Mouse (Mus musculus) ES-Bruce4 (cell line): ENCODE measurements at regions not wholly inside any gene's neighbourhood (a gene's known extent, or its start where the extent isn't known, plus 50 kb on each side); places are given as distances from the start of the nearest gene placed in this dataset.

Source experiments
- H3K27ac ChIP-seq: 2 replicates; pipeline ENCODE4 v1.5.1; 2012; ENCODE audit warnings: low read length, inconsistent platforms; ENCODE audit not compliant: insufficient read depth
- H3K27me3 ChIP-seq: 2 replicates; pipeline ENCODE4 v1.6.1; 2012; ENCODE audit warnings: mild to moderate bottlenecking, low read length, inconsistent platforms; ENCODE audit not compliant: control insufficient read depth, poor library complexity, insufficient read depth, severe bottlenecking
- H3K36me3 ChIP-seq: 2 replicates; pipeline ENCODE4 v1.6.1; 2012; ENCODE audit warnings: inconsistent platforms, mild to moderate bottlenecking, low read length, moderate library complexity; ENCODE audit not compliant: control insufficient read depth, poor library complexity, insufficient read depth, severe bottlenecking
- H3K4me1 ChIP-seq: one replicate; pipeline ENCODE4 v1.8.1; 2011; ENCODE audit warnings: low read length; ENCODE audit not compliant: control insufficient read depth, insufficient read depth
- H3K4me3 ChIP-seq: 2 replicates; pipeline ENCODE4 v1.5.1; 2011; ENCODE audit warnings: low read depth, mild to moderate bottlenecking, low read length
- H3K9ac ChIP-seq: 2 replicates; pipeline ENCODE4 v1.6.1; 2012; ENCODE audit warnings: low read depth, mild to moderate bottlenecking, inconsistent platforms; ENCODE audit not compliant: poor library complexity, severe bottlenecking
- H3K9me3 ChIP-seq: replicated peaks from 2 replicates; pipeline ENCODE4 v1.6.1; 2012; ENCODE audit warnings: mild to moderate bottlenecking, low read length, inconsistent platforms; ENCODE audit not compliant: control insufficient read depth, poor library complexity, insufficient read depth, severe bottlenecking
- CTCF ChIP-seq: IDR thresholded peaks from one replicate; pipeline ENCODE4 v1.8.1; 2011; ENCODE audit warnings: low read depth, low read length
- EP300 ChIP-seq: IDR thresholded peaks from 2 replicates; pipeline ENCODE4 v1.6.1; 2011; ENCODE audit warnings: low read depth, low read length; ENCODE audit not compliant: insufficient read depth
- POLR2A ChIP-seq: IDR thresholded peaks from one replicate; pipeline ENCODE4 v1.8.1; 2011; ENCODE audit warnings: low read length; ENCODE audit not compliant: insufficient read depth

- no peak overlapping the region for H3K27ac ChIP-seq
- no peak for TF ChIP-seq CTCF
- no peak for TF ChIP-seq POLR2A
- no peak for TF ChIP-seq EP300
- H3K9me3 ChIP-seq, result no peaks in the 10 kb centered on the region
- no peak overlapping the region for H3K9ac ChIP-seq
- H3K4me1 ChIP-seq, result no peaks in the 10 kb centered on the region
- H3K36me3 ChIP-seq, result no peaks in the 10 kb centered on the region
- no peak overlapping the region for H3K4me3 ChIP-seq
- no peaks in the 10 kb centered on the region; the same call in 1 of the 2 replicates for H3K27me3 ChIP-seq
Observed at GRCm38 (mm10) chr14:28781660-28782059, 236.3 kb upstream of the Lrtm1 start.

GRCm38 (mm10) chr14:28784106-28784633 is 233.8 kb upstream of the Lrtm1 start:
- TF ChIP-seq EP300 (no peak), POLR2A (no peak), CTCF (no peak)
- no peak overlapping the region for H3K4me3 ChIP-seq
- no peaks in the 10 kb centered on the region for H3K4me1 ChIP-seq
- no peaks in the 10 kb centered on the region for H3K36me3 ChIP-seq
- no peaks in the 10 kb centered on the region for H3K9me3 ChIP-seq
- no peak overlapping the region for H3K27ac ChIP-seq
- H3K27me3 ChIP-seq, result no peaks in the 10 kb centered on the region
- no peak overlapping the region for H3K9ac ChIP-seq

GRCm38 (mm10) chr14:28798290-28798689 is 219.7 kb upstream of the Lrtm1 start:
- H3K4me1 ChIP-seq, result no peaks in the 10 kb centered on the region
- H3K27me3 ChIP-seq, result no peaks in the 10 kb centered on the region; the same call in 1 of the 2 replicates
- H3K9me3 ChIP-seq, result no peaks in the 10 kb centered on the region
- no peak overlapping the region for H3K27ac ChIP-seq
- no peak overlapping the region for H3K4me3 ChIP-seq
- TF ChIP-seq CTCF (no peak), EP300 (no peak), POLR2A (no peak)
- no peaks in the 10 kb centered on the region for H3K36me3 ChIP-seq
- H3K9ac ChIP-seq, result no peak overlapping the region

- Histone ChIP-seq H3K27me3 (no peaks in the 10 kb centered on the region; the same call in 1 of the 2 replicates), H3K27ac (no peak overlapping the region), H3K9ac (no peak overlapping the region), H3K4me1 (no peaks in the 10 kb centered on the region), H3K36me3 (no peaks in the 10 kb centered on the region), H3K4me3 (no peak overlapping the region), H3K9me3 (no peaks in the 10 kb centered on the region)
- TF ChIP-seq POLR2A (no peak), EP300 (no peak), CTCF (no peak)
Observed at GRCm38 (mm10) chr14:28801681-28802080, 216.3 kb upstream of the Lrtm1 start.

GRCm38 (mm10) chr14:28802126-28802525 is 215.9 kb upstream of the Lrtm1 start:
- no peak for TF ChIP-seq CTCF
- TF ChIP-seq EP300, result no peak
- no peak for TF ChIP-seq POLR2A
- Histone ChIP-seq H3K27ac (no peak overlapping the region), H3K4me1 (no peaks in the 10 kb centered on the region), H3K9ac (no peak overlapping the region), H3K9me3 (no peaks in the 10 kb centered on the region), H3K27me3 (no peaks in the 10 kb centered on the region; the same call in 1 of the 2 replicates), H3K4me3 (no peak overlapping the region), H3K36me3 (no peaks in the 10 kb centered on the region)

GRCm38 (mm10) chr14:28808094-28808493 is 209.9 kb upstream of the Lrtm1 start:
- no peaks in the 10 kb centered on the region for H3K36me3 ChIP-seq
- H3K4me3 ChIP-seq, result no peak overlapping the region
- H3K9me3 ChIP-seq, result no peaks in the 10 kb centered on the region
- H3K9ac ChIP-seq, result no peak overlapping the region
- TF ChIP-seq POLR2A (no peak), EP300 (no peak), CTCF (no peak)
- no peak overlapping the region for H3K27ac ChIP-seq
- H3K4me1 ChIP-seq, result no peaks in the 10 kb centered on the region
- no peaks in the 10 kb centered on the region for H3K27me3 ChIP-seq
